Mouse (Mus musculus): ENCODE results near the gene Gsdma3.

GRCm38 (mm10) chr11:98603953-98604352 is 22.2 kb upstream of the Gsdma3 start:
- TF ChIP-seq CTCF (conservative IDR thresholded peaks at IDR 0.05; ENCODE audit: insufficient read depth, insufficient read length, low read depth, low read length) (no peak), POLR2A (IDR thresholded peaks at IDR 0.05; ENCODE audit: low read depth, low read length) (no peak)
